Mouse (Mus musculus) spleen, postnatal 36 days (tissue): ENCODE results near the gene Rab3il1.

Experiments used
- DNase-seq, 2 experiments: peaks; one replicate each; pipeline ENCODE4 v3.0.0; 2022; ENCODE audit warnings: low spot score in 2 of 2, mixed read lengths in 1 of 2

Gene Rab3il1

DNA sequence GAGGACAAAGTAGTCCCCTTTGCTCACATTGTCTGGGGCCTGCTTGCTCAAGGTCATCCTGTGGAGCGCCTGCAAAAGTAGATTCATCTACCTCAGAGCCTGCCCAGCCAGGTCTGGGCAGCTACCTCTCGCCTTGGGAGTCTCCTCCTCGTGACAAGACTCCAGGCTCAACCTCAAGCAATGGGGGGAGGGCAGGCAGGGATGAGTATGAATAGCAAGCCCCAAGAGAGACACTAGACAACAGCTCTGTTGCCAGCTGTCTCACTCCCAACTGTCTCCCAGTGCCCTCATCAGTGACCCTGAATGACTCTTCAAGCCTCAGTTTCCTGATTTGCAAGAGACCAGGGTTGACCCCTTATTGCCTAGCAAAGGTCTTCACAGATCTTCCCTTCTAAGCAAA is 11.9 kb downstream of the Rab3il1 start:
- no peak for DNase-seq

DNA sequence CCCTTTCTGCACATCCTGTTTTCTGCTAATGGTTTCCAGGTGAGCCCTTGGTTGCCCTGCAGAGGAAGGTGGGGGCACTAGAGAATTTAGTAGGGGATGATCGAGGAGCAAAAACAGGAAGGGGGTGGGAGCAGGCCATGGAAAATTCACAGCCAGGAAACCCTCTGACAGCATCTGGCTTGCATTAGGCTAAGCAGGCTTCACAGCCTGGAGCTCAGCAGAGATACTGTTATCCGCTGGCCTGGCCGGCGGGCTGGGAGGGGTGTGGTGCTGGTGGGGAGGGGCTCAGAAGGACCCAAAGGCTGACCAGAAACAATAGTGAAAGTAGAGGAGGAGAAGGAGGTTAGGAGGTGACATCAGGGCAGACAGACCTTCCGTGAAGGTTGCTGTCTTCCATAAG is 12.4 kb downstream of the Rab3il1 start:
- peak; percentile 38 to 47 for DNase-seq

DNA sequence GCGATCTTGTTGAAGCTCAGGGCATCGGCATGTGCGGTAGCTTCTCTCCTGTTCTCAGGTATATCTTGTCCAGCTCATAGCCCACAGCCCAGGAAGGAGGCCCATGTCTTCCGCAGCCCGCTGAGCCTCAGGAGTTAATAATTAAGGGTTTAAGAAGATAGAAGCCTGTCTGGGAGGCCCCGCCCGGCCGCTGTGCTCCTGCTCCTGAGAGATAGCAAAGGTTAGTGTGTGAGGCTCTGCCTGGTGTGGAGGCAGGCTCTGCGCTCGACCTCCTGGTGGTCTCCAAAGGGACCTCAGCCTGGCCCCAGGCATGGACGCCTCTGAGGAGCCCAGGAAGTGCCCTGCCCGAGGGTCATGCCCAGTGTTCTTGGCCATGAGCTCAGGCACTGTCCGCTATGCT is 13.4 kb downstream of the Rab3il1 start:
- peak; percentile 68 to 82 for DNase-seq

DNA sequence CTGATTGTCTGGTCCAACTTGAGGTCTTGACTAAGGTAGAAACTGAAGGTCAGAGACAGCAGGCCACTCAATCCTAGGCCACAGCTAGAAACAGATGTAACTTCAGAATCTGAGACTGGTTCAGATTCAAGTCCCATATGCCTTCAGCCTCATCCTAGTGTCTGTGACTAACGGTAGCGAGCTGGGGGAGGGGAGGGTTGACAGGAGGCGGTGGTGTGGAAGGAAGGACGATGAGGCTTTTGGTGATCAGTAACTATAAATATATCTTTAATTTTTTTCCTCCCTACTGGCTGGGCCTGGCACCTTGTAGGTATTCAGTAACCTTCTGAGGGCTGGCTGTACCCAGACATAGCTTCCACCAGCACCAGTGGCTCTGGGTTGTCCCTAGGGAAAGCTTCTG is 14.0 kb downstream of the Rab3il1 start:
- no peak for DNase-seq

- peak; percentile 25 to 48 for DNase-seq
These were observed 14.7 kb downstream of the Rab3il1 start for GRCm38 (mm10) chr19:10016151-10016550.

DNA sequence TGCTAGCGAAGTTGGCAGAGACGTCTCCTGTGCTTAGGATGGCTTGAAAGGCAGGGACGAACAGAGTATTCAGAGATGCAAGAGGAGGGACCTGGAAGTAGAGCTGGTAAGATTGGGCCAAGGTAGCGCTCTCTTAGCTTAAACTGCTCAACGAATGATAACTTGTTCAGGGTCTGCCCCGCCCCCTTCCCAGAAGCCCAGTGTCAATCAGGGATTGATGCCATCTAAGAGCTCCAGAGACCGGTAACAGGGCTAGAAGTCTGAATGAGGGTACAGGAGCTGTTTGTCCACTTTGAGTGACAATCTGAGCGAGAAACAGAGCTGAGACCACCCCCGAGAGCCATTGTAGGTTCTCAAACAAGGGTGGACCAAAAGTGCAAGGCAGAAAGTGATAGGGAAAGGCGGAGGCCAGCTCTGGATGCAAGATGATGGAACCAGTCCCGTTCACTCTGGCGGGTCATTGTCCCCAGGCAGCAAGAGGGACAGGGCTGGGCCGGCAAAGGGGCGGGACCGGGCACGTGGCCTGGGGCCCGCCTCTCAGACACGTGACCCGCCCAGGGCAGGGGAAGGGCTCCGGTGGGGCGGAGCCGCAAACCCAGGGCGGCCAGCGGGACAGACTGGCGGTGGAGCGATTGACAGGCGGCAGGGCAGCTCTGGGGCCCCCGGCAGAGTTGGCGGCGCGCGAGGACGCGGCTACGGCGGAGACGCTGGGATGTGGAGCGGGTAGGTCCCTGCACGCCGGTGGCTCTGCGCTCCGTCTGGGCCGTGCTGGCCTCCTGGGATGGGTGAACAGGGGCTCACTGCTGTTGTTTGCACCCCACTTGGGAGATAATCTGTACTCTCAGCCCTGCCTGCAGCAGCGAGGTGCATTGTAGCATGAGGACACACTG is 16.4 kb downstream of the Rab3il1 start:
- DNase-seq = peak; percentile 85 to 88

DNA sequence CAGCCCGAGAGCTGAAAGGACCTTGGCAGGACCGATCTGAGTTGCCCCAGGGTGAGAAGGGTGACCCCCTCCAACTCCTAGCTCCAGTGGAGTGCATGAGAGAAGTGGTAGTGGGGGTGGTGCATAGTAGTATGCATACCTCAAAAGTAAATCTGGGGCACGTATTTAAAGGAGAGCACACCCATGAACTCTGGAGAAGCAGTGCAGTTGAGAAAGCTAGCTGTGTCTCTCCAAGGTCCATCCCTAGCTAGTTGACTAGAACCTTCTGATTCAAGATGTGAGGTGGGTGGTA is 17.0 kb downstream of the Rab3il1 start:
- DNase-seq = no peak

GRCm38 (mm10) chr19:10019214-10019760 is 17.8 kb downstream of the Rab3il1 start:
- no peak for DNase-seq

- no peak for DNase-seq
These were observed 20.5 kb downstream of the Rab3il1 start for GRCm38 (mm10) chr19:10021981-10022380.

- no peak for DNase-seq
These were observed 21.2 kb downstream of the Rab3il1 start for GRCm38 (mm10) chr19:10022414-10023303.

GRCm38 (mm10) chr19:10023304-10023758 is 21.9 kb downstream of the Rab3il1 start:
- DNase-seq = no peak

DNA sequence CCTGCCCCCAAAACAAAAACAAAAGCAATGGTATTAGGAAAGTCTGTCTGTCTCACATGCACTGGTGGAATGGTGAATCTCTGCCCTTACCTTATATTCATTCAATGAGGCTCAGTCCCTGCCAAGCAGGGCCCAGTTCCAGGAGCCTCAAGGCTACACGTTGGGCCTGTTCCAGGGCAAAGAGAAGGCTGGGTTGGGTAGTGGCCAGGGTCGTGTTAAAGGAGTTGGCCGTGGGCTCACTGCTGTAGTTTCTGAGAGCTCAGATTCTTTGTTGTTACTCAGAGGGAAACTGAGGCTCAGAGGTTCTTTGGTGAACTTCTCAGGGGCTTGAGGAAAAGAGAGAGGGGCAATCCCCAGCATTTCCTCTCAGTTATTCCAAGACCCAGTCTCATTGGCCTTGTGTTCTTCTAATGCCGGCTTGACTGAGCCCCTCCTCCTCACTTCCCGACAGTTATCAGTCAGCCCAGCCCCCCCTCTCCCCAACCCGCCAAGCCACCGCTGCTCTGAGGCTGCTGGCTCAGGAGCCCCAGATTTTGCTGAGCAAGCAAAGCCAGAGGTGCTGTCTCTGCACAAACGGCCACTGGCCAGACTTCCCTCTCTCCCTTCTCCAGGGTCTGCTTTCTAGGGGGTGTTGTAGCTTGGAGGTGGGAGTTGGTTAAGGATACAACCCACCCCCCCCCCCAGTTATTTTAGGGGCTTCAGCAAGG is 23.9 kb downstream of the Rab3il1 start:
- DNase-seq = peak in 1 of 2 experiments; percentile 26

DNA sequence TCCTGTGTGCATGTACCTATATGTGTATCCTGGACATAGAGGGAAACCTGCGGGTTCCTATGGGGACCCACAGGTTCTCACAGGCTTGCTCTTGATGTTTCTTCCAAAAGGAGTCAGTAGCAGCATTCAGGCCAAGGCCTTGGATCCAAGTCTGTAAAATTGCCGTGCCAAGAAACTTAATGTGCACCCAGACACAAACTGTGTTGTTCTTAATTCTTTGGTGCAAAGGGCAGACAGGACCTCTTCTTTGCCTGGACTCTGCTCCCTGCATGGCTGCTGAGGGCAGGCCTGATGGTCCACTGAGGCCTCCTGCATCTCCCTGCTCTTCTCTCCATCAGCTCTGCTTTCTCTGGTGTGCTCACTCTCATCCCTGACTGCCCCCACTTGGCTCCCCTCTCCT is 28.3 kb downstream of the Rab3il1 start:
- no peak for DNase-seq

DNA sequence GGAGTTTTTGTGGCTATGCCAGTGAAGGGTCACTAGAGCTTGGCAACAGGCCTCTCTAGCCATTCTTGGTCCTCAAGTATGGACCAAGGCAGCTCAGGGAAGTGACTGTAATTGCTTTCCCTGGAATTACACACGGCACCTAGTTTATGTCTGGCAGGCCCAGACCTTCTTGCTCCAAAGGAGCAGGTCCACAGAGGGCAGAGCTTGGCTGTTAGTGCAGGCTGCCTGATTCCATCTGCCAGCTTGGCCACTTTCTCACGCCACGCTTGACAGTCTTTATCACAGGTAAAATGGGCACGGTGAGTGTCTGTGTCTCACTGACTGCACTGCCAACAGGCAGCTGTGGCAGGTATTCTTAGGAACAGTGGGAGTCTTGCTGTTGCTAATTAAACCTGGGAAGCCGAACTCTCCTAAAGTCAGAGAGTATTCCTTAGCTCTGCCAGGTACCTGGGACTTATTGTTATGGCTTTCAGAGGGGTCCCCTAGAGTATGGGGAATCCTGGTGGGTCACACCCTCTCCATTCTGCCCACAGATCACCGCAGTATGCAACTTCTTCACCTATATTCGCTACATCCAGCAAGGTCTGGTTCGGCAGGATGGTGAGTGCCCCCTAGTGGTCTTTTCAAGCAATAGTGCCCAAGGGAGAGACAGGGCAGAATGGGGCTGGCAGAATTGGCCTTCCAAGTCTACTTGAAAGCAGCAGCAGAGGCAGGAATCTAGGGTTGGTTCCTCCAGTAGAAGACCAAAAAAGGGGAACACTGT is 31.9 kb downstream of the Rab3il1 start:
- peak; percentile 51 to 62 for DNase-seq

DNA sequence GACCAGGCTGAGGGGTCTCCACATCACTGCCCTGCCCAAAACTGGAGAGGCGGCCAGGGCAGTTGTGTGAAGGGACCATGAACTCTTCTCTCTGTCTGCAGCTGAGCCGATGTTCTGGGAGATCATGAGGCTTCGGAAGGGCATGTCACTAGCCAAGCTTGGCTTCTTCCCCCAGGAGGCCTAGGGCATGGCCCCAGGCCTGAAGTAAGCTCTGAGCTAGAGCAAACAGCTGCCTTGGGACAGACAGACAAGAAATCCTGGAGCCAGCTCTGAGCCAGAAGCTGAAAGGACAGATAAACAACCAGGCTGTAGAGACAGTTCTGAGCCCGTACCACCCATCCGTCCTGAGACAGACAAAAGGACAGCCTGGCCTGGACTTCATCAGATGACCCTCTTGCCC is 32.9 kb downstream of the Rab3il1 start:
- DNase-seq = no peak

DNA sequence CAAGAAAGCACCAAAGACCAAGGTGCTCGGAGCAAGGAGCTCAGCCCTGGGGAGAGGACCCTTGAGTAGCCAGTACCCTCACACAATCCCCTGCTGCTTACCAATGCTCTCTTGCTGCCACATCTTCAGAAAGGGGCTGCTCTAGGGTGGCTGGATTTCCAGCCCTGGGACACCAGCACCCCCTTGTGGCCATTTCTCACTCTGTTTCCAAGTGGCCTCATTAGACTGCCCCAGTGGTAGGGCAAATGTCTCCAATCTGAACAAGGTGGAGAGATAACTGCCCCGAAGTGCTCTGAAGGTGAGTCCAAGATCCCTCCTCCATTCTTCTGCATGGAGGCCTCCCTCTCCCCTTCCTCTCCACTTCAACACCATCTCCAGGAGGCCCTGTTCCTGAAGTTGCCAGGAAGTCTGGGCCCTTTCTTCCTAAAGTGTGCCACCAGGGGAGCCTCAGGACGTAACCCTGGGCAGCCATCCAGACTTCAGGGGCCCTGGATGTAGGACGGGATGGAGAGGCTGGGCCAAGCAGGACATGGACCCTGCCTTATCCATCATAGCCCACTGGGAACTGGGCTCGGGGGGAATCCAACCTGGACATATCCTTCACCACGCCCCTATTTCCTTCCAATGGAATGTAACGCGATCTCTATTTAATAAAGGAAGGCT is 33.4 kb downstream of the Rab3il1 start:
- peak; percentile 66 to 74 for DNase-seq

DNA sequence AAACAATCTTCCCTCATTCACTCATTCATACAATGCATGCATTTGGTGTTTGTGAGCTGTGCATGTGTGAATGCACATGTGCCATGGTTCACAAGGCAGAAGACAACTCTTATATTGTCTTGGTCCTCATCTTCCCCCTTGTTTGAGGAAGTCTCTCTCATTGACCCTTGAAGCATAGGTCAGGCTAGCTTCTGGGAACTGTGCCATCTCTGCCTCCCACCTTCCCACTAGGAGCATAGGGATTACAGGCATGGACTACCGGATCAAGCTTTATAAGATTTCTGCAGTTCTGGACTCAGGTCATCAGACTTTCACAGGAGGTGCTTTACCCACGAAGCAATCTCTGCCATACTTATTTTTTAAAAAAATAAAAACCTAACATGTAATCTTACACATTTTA is 36.1 kb downstream of the Rab3il1 start:
- no peak for DNase-seq

DNA sequence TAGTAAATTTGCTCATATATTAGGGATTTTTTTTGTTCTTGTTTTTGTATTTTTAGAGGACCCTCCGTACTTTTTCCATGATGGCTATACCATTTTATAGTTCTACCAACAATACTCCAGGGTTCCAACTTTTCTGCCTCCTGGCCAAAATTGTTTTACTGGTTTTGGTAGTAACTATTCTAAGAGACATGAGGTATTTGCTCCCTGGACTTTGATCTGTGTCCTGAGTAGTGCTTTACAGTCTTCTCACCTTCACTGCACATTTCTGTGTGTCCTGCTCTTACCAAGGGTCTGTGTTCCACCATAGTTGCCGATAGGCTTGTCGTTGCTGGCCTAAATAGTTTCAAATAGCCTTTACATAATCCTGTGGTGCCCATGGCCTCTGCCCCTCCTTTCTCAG is 36.9 kb downstream of the Rab3il1 start:
- no peak for DNase-seq

DNA sequence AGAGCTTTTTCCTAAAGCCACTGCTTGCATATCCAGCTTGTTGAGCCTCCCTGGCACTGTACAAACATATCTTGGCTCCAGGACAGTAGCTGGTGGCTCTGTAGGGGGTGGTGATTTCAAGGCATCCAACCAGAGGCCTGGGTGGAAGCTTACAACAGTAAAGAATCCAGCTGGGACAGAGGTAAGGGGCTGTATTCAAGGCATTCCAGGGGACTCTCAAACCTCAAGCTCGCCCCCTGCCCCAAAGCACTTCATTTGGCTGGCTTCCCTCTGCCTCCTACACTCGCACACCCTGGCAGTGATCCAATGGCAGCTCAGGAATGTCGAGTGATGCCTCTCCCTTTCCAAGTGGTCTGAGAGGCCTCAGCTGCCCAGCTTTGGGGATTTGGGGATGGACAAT is 37.4 kb downstream of the Rab3il1 start:
- DNase-seq = no peak

DNA sequence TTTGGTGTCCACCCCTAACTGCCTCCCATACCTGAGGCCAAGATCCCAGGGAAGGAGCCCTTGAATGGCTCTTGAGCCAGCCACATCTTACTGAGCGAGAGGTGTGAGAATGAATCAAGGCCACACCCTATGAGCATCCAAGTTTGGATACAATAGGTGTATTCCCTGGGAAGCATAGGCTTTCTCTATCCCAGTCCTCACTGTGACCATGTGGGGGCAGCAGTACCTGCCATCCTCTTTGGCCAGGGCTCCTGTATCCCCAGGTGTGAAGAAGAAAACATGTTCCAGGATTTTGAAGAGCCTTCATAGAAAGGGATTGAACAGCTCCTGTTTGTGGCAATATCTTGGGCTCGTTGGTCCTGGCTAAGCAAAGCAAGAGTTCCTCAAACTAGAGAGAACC is 38.1 kb downstream of the Rab3il1 start:
- DNase-seq = no peak
